Mouse (Mus musculus) splenic B cell, adult 2 months (primary cell): ENCODE measurements around the gene Tmem25.

ENCODE experiments used
- DNase-seq: peaks from one replicate; pipeline ENCODE4 v3.0.0-alpha.2; 2011; ENCODE audit warnings: low read depth, low spot score
- H3K27me3 ChIP-seq: 2 replicates; pipeline ENCODE4 v1.6.1; 2012; ENCODE audit warnings: mild to moderate bottlenecking, low read length, moderate library complexity, mixed read lengths; ENCODE audit not compliant: control insufficient read depth, poor library complexity, insufficient read depth, severe bottlenecking
- H3K36me3 ChIP-seq: 2 replicates; pipeline ENCODE4 v1.6.1; 2012; ENCODE audit warnings: mild to moderate bottlenecking, low read length, moderate library complexity, mixed read lengths; ENCODE audit not compliant: control insufficient read depth, poor library complexity, insufficient read depth, severe bottlenecking

The Tmem25 gene

GRCm38 (mm10) chr9:44799102-44799957, at the start of gene Tmem25:
Tmem25 (minus strand) TSS chr9:44799307.
- DNase-seq: peak; percentile 75
- no peaks in the 10 kb centered on the region; the same call in 1 of the 2 replicates for H3K27me3 ChIP-seq
- no peaks in the 10 kb centered on the region for H3K36me3 ChIP-seq

GRCm38 (mm10) chr9:44847446-44847845, 48.3 kb upstream of the Tmem25 start:
- H3K36me3 ChIP-seq: peaks cover 23% of the 10 kb centered on the region
- no peak for DNase-seq

GRCm38 (mm10) chr9:44841241-44841640, 42.1 kb upstream of the Tmem25 start:
- Histone ChIP-seq H3K36me3 (peaks cover 36% of the 10 kb centered on the region), H3K27me3 (no peaks in the 10 kb centered on the region)
- DNase-seq: peak; percentile 76

More at GRCm38 (mm10) chr9:44847446-44847845, 48.3 kb upstream of the Tmem25 start:
- H3K27me3 ChIP-seq: no peaks in the 10 kb centered on the region

GRCm38 (mm10) chr9:44836439-44836838, 37.3 kb upstream of the Tmem25 start:
- peak; percentile 83 for DNase-seq

GRCm38 (mm10) chr9:44832356-44832755, 33.2 kb upstream of the Tmem25 start:
- DNase-seq: no peak
- H3K36me3 ChIP-seq: peaks cover 22% of the 10 kb centered on the region
- no peaks in the 10 kb centered on the region for H3K27me3 ChIP-seq

More at GRCm38 (mm10) chr9:44836439-44836838, 37.3 kb upstream of the Tmem25 start:
- Histone ChIP-seq H3K27me3 (no peaks in the 10 kb centered on the region), H3K36me3 (peaks cover 22% of the 10 kb centered on the region)

- DNase-seq: no peak
- Histone ChIP-seq H3K36me3 (peaks cover 30% of the 10 kb centered on the region), H3K27me3 (no peaks in the 10 kb centered on the region)
Observed at GRCm38 (mm10) chr9:44830506-44830905, 31.4 kb upstream of the Tmem25 start.

- DNase-seq: no peak
- peaks cover 36% of the 10 kb centered on the region for H3K36me3 ChIP-seq
- H3K27me3 ChIP-seq: no peaks in the 10 kb centered on the region
Observed at GRCm38 (mm10) chr9:44828944-44829343, 29.8 kb upstream of the Tmem25 start.

GRCm38 (mm10) chr9:44826660-44827059, 27.6 kb upstream of the Tmem25 start:
- no peak for DNase-seq
- peaks cover 41% of the 10 kb centered on the region for H3K36me3 ChIP-seq
- H3K27me3 ChIP-seq: no peaks in the 10 kb centered on the region

GRCm38 (mm10) chr9:44819920-44820827, 21.1 kb upstream of the Tmem25 start:
- DNase-seq: no peak
- no peaks in the 10 kb centered on the region for H3K27me3 ChIP-seq
- H3K36me3 ChIP-seq: peaks cover 26% of the 10 kb centered on the region

- peaks cover 21% of the 10 kb centered on the region for H3K36me3 ChIP-seq
- no peaks in the 10 kb centered on the region for H3K27me3 ChIP-seq
- no peak for DNase-seq
Observed at GRCm38 (mm10) chr9:44817522-44817921, 18.4 kb upstream of the Tmem25 start.

GRCm38 (mm10) chr9:44814179-44814578, 15.1 kb upstream of the Tmem25 start:
- no peak for DNase-seq
- H3K36me3 ChIP-seq: peaks cover 22% of the 10 kb centered on the region

GRCm38 (mm10) chr9:44810316-44810715, 11.2 kb upstream of the Tmem25 start:
- Histone ChIP-seq H3K27me3 (no peaks in the 10 kb centered on the region), H3K36me3 (peaks cover 24% of the 10 kb centered on the region)
- DNase-seq: no peak

More at GRCm38 (mm10) chr9:44814179-44814578, 15.1 kb upstream of the Tmem25 start:
- H3K27me3 ChIP-seq: no peaks in the 10 kb centered on the region

GRCm38 (mm10) chr9:44807778-44808177, 8.7 kb upstream of the Tmem25 start:
- no peaks in the 10 kb centered on the region for H3K27me3 ChIP-seq
- no peak for DNase-seq
- H3K36me3 ChIP-seq: peaks cover 20% of the 10 kb centered on the region

- Histone ChIP-seq H3K36me3 (peaks cover 20% of the 10 kb centered on the region), H3K27me3 (no peaks in the 10 kb centered on the region)
- DNase-seq: no peak
Observed at GRCm38 (mm10) chr9:44807141-44807540, 8.0 kb upstream of the Tmem25 start.

- Histone ChIP-seq H3K27me3 (no peaks in the 10 kb centered on the region), H3K36me3 (peaks cover 18% of the 10 kb centered on the region)
- DNase-seq: no peak
Observed at GRCm38 (mm10) chr9:44805536-44805935, 6.4 kb upstream of the Tmem25 start.
